Mouse (Mus musculus) hindlimb bud, embryonic 11.5 days (tissue): ENCODE data around the gene Olfr1238.

Source experiments
- DNase-seq: peaks from one replicate; pipeline ENCODE4 v3.0.0-alpha.2; 2012; ENCODE audit warnings: low read depth, low spot score; ENCODE audit errors: extremely low spot score

Gene Olfr1238

DNA sequence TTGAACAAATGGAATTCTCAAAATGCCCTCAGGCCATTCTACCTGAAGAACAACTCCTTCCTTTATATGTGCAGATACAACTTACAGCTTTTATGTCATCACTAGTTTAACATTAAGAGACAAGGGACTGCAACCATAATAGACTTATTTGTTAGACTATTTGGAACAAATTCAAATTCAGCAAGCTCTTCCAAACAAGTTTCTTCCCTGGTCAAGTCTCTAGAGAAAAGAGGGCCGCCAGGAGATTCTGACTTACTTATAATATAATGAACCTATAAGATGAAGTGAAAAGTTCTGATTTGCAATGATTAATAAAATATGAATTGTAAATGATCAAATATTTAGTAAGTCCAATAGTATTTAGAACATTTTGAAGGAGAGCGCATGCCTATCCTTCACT is at the start of gene Olfr1238:
TSS of gene Olfr1238 (minus strand) at position 101 of the 400 bp plus-strand sequence.
- no peak for DNase-seq

- DNase-seq: no peak
These were observed 33.4 kb upstream of the Olfr1238 start, which contains the start of gene Olfr1240 for GRCm38 (mm10) chr2:89442900-89443299. Gene Olfr1240, minus strand, starts transcription at chr2:89443000.

GRCm38 (mm10) chr2:89420307-89420706 is 10.8 kb upstream of the Olfr1238 start, which contains the start of gene Olfr1239:
Gene Olfr1239, minus strand, starts transcription at chr2:89420407.
- no peak for DNase-seq

- DNase-seq: no peak
These were observed 5.1 kb upstream of the Olfr1238 start for GRCm38 (mm10) chr2:89414557-89414956.

DNA sequence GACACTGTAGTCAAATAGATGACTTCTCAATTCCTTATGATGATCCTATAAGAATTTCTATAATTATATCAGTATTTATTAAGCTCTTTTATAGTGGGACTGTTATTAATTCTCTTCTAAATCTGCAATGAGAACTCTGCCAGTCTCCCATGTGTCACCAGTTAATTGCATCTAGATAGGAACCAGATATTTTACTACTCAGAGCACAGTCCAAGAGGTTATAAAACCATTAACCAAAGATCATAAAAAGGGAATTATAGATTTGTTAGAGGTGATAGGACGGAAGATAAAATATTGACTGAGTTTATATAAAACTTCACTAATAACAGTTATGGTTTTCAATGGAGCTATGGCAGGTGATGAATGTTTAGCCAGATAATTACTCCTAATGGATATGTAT is 8.6 kb downstream of the Olfr1238 start:
- DNase-seq: no peak

- no peak for DNase-seq
These were observed 44.7 kb downstream of the Olfr1238 start, which contains the start of gene Olfr1234 for GRCm38 (mm10) chr2:89364765-89365164. Gene Olfr1234, minus strand, starts transcription at chr2:89364865.
